Mouse (Mus musculus) embryonic fibroblast, embryonic 13.5 days (primary cell): ENCODE data around the gene Vps51.

Experiments
- CTCF ChIP-seq: IDR thresholded peaks from 2 replicates; pipeline ENCODE4 v1.5.1; 2011; ENCODE audit warnings: mild to moderate bottlenecking, control low read depth, low read length, moderate library complexity, borderline replicate concordance; ENCODE audit not compliant: insufficient read depth
- POLR2A ChIP-seq: IDR thresholded peaks from 2 replicates; pipeline ENCODE4 v1.6.1; 2011; ENCODE audit warnings: low read depth, mild to moderate bottlenecking, control low read depth, low read length, moderate library complexity

DNA sequence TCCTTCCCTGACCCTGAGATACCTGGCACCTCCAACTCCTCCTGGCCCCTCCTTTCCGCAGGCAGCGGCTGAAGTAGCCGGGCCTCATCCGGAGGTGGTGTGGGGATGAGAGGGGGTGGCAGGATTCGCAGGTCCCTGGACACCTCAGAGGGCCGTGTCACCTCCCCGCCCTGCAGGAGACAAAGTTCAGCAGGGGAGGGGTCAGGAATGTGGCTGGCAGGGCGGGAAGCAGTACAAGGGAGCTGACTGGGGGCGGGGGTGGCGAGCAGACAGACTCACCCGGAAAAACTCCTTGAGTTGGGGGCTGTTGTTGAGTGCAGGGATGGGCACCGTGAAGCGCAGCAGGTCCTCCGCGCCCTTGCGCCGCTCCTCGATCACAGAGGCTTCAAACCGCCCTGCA is 44.7 kb upstream of the Vps51 start:
- TF ChIP-seq CTCF = no peak
- no peak for TF ChIP-seq POLR2A
